Mouse (Mus musculus) T-cell, adult 66 days (primary cell): ENCODE results near the gene Ppm1a. TPM values are rescaled to one million over a fixed set of nuclear protein-coding genes. Genes with fewer than 3 reads are reported as not detected.

Source experiments
- total RNA-seq, 2 experiments: library from RNA; stranded (reverse); gene quantifications; 3 replicates in 1 of 2; 4 replicates in 1 of 2; pipeline ENCODE4 v1.2.4; 2023

Ppm1a gene
- total RNA-seq: 100 to 1,000 TPM; 108 to 135 TPM

DNA sequence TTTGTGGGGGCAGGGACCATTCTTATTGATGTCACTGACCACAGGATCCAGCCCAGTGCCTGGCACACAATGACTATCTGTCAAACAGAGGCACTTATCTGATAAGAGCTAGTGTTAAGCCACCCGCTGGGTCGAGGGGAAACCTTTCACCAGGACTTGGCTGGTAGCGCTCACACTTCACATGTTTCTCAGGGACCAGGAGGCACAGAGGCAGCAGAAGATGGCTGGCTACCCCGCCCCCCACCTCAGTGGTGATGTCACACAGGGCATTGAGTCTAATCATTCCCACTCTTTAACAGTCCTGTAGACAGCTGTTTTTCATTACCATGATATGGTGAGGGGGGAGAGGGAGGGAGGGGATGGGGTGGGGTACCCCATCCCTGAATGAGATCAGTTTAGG lies at the start of gene Ppm1a:
Ppm1a (plus strand) TSS at position 370 of the 400 bp plus-strand sequence.

Other genes with a start within 250 kb of the Ppm1a start
- gene Pcnx4, start 221.1 kb upstream of the Ppm1a start, total RNA-seq: 1 to 10 TPM; 4.2 to 5.0 TPM
- not detected for gene Gm4756, start 107.8 kb upstream of the Ppm1a start, total RNA-seq
- gene Dhrs7, start 92.5 kb upstream of the Ppm1a start, total RNA-seq: 10 to 100 TPM; 28.5 to 30.6 TPM
- gene Six6, start 182.4 kb downstream of the Ppm1a start, total RNA-seq: not detected
- gene 4930447C04Rik, start 183.3 kb downstream of the Ppm1a start, total RNA-seq: not detected